Mouse (Mus musculus) CD8-positive naive resting alpha-beta T cell, adult 57 days (primary cell): Measurements from ENCODE around the gene Tle3. TPM values are rescaled to one million over a fixed set of nuclear protein-coding genes. Genes with fewer than 3 reads are reported as not detected.

Source experiments
- total RNA-seq: library from RNA; stranded (reverse); gene quantifications from one replicate; pipeline ENCODE4 v1.2.4, GENCODE M21; 2023

Gene Tle3
- total RNA-seq = 168 TPM

GRCm38 (mm10) chr9:61371755-61372509, at the start of gene Tle3:
Gene Tle3 (plus strand): TSS chr9:61372366.

